Mouse (Mus musculus): ENCODE results near the gene Ackr2. TPM values are rescaled to one million over a fixed set of nuclear protein-coding genes. Genes with fewer than 3 reads are reported as not detected.

Ackr2 gene
- polyA plus RNA-seq, 1 experiment from 2014 or later, result 0.32 TPM

GRCm38 (mm10) chr9:121880840-121881239 lies 17.3 kb upstream of the Ackr2 start:
- ATAC-seq (ENCODE audit: insufficient number of reproducible peaks, insufficient read depth, low FRiP score, low read depth), result no peak
- no peak overlapping the region for H3K27ac ChIP-seq (ENCODE audit: low read length)

GRCm38 (mm10) chr9:121881301-121881700 lies 16.9 kb upstream of the Ackr2 start:
- H3K27me3 ChIP-seq (ENCODE audit: control insufficient read depth, insufficient read depth, low read length), result no peaks in the 10 kb centered on the region
- H3K36me3 ChIP-seq (ENCODE audit: control insufficient read depth, insufficient read depth, low read length), result no peaks in the 10 kb centered on the region
- H3K4me1 ChIP-seq (ENCODE audit: control insufficient read depth, insufficient read depth, low read length), result peaks cover 3% of the 10 kb centered on the region; the same call in 1 of the 2 replicates
- no peak overlapping the region for H3K9ac ChIP-seq (replicated peaks; ENCODE audit: low read depth, low read length)
- no peak overlapping the region for H3K4me2 ChIP-seq (replicated peaks; ENCODE audit: low read depth, low read length)
- H3K9me3 ChIP-seq (ENCODE audit: control insufficient read depth, low read depth, low read length), result no peaks in the 10 kb centered on the region
- H3K27ac ChIP-seq (ENCODE audit: low read length), result no peak overlapping the region
- no peak overlapping the region for H3K4me3 ChIP-seq (ENCODE audit: low read depth, low read length)
- ATAC-seq (ENCODE audit: insufficient number of reproducible peaks, insufficient read depth, low FRiP score, low read depth), result no peak
- 57% methylated on average over 6 of the region's 6 CpGs for WGBS

More at GRCm38 (mm10) chr9:121880840-121881239, 17.3 kb upstream of the Ackr2 start:
- Histone ChIP-seq H3K4me3 (ENCODE audit: low read depth, low read length) (no peak overlapping the region), H3K36me3 (ENCODE audit: control insufficient read depth, insufficient read depth, low read length) (no peaks in the 10 kb centered on the region), H3K4me1 (ENCODE audit: control insufficient read depth, insufficient read depth, low read length) (peaks cover 3% of the 10 kb centered on the region; the same call in 1 of the 2 replicates), H3K9me3 (ENCODE audit: control insufficient read depth, low read depth, low read length) (no peaks in the 10 kb centered on the region), H3K27me3 (ENCODE audit: control insufficient read depth, insufficient read depth, low read length) (no peaks in the 10 kb centered on the region), H3K4me2 (replicated peaks; ENCODE audit: low read depth, low read length) (no peak overlapping the region), H3K9ac (replicated peaks; ENCODE audit: low read depth, low read length) (no peak overlapping the region)
- WGBS, result 18% methylated on average over 14 of the region's 14 CpGs

DNA sequence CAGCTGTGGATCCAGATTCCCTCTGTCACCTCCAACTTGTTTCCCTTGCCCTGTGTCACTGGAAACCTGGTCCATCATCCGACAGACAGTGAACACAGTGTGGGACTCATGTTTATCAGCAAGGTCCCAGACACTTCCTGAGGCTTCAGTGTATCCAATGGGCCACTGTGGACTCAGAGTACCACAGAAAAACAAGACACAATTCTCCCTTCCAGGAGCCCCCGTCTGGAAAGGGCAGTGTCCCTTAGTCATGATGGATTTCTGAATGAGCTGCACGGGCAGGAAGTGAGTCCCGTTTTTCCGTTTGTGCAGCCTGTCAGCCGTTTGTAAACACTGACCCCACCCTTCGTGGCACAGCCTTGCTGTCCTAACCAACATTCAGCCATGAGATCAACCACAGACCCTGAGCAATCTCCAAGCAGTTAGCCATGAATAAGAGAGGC lies 16.1 kb upstream of the Ackr2 start:
- Histone ChIP-seq H3K27me3 (ENCODE audit: control insufficient read depth, insufficient read depth, low read length) (no peaks in the 10 kb centered on the region), H3K9me3 (ENCODE audit: control insufficient read depth, low read depth, low read length) (no peaks in the 10 kb centered on the region), H3K36me3 (ENCODE audit: control insufficient read depth, insufficient read depth, low read length) (no peaks in the 10 kb centered on the region), H3K4me2 (replicated peaks; ENCODE audit: low read depth, low read length) (no peak overlapping the region), H3K4me3 (ENCODE audit: low read depth, low read length) (no peak overlapping the region), H3K4me1 (ENCODE audit: control insufficient read depth, insufficient read depth, low read length) (peaks cover 3% of the 10 kb centered on the region; the same call in 1 of the 2 replicates), H3K27ac (ENCODE audit: low read length) (no peak overlapping the region), H3K9ac (replicated peaks; ENCODE audit: low read depth, low read length) (no peak overlapping the region)
- 27% methylated on average over 7 of the region's 7 CpGs for WGBS
- ATAC-seq (ENCODE audit: insufficient number of reproducible peaks, insufficient read depth, low FRiP score, low read depth), result no peak

DNA sequence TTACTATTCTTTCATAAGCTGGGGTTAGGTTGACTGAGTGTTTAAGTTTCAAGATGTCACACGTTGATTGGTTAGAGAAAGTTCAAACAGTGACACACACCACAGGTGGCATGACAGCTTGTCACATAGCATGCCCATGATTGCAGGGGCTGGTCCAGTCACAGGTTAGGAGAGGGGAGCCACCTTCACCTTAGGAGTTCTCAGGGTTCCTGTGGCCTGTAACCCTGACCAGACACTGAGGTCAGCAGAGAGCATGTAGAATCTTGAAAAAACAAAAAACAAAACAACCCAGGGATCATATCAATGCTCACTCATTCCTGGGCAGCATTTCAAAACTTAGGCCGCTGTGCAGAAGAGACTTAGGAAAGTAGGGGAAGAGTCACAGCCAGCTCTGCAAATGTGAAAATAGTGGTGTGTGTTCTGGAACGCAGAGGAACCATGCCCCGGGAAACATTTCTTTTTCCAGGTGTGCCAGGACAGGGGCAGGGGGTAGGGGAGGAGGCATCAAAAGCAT lies 8.2 kb upstream of the Ackr2 start:
- Histone ChIP-seq H3K27ac (ENCODE audit: low read length) (no peak overlapping the region), H3K4me2 (replicated peaks; ENCODE audit: low read depth, low read length) (no peak overlapping the region; the same call in 1 of the 2 replicates)

GRCm38 (mm10) chr9:121890441-121890941 lies 7.7 kb upstream of the Ackr2 start:
- H3K9me3 ChIP-seq (ENCODE audit: control insufficient read depth, low read depth, low read length), result no peaks in the 10 kb centered on the region
- no peak overlapping the region for H3K27ac ChIP-seq (ENCODE audit: low read length)
- ATAC-seq (ENCODE audit: insufficient number of reproducible peaks, insufficient read depth, low FRiP score, low read depth), result 0 out of 2 replicates have a peak, but pooled peaks have one; percentile 53
- peaks cover 19% of the 10 kb centered on the region for H3K4me1 ChIP-seq (ENCODE audit: control insufficient read depth, insufficient read depth, low read length)
- H3K36me3 ChIP-seq (ENCODE audit: control insufficient read depth, insufficient read depth, low read length), result no peaks in the 10 kb centered on the region
- H3K4me2 ChIP-seq (replicated peaks; ENCODE audit: low read depth, low read length), result peak overlapping the region; percentile 21
- WGBS, result 13% methylated on average over 18 of the region's 18 CpGs
- no peak overlapping the region for H3K9ac ChIP-seq (replicated peaks; ENCODE audit: low read depth, low read length)
- H3K4me3 ChIP-seq (ENCODE audit: low read depth, low read length), result no peak overlapping the region
- no peaks in the 10 kb centered on the region for H3K27me3 ChIP-seq (ENCODE audit: control insufficient read depth, insufficient read depth, low read length)

More for the DNA sequence above, 8.2 kb upstream of the Ackr2 start:
- peaks cover 16% of the 10 kb centered on the region for H3K4me1 ChIP-seq (ENCODE audit: control insufficient read depth, insufficient read depth, low read length)
- H3K9me3 ChIP-seq (ENCODE audit: control insufficient read depth, low read depth, low read length), result no peaks in the 10 kb centered on the region
- H3K36me3 ChIP-seq (ENCODE audit: control insufficient read depth, insufficient read depth, low read length), result no peaks in the 10 kb centered on the region
- ATAC-seq (ENCODE audit: insufficient number of reproducible peaks, insufficient read depth, low FRiP score, low read depth), result no peak
- WGBS, result 49% methylated on average over 4 of the region's 4 CpGs
- H3K27me3 ChIP-seq (ENCODE audit: control insufficient read depth, insufficient read depth, low read length), result no peaks in the 10 kb centered on the region
- H3K9ac ChIP-seq (replicated peaks; ENCODE audit: low read depth, low read length), result no peak overlapping the region
- no peak overlapping the region for H3K4me3 ChIP-seq (ENCODE audit: low read depth, low read length)

GRCm38 (mm10) chr9:121891301-121891700 lies 6.9 kb upstream of the Ackr2 start:
- Histone ChIP-seq H3K4me1 (ENCODE audit: control insufficient read depth, insufficient read depth, low read length) (peaks cover 20% of the 10 kb centered on the region), H3K27me3 (ENCODE audit: control insufficient read depth, insufficient read depth, low read length) (no peaks in the 10 kb centered on the region), H3K9ac (replicated peaks; ENCODE audit: low read depth, low read length) (no peak overlapping the region), H3K27ac (ENCODE audit: low read length) (no peak overlapping the region), H3K4me2 (replicated peaks; ENCODE audit: low read depth, low read length) (no peak overlapping the region), H3K4me3 (ENCODE audit: low read depth, low read length) (no peak overlapping the region), H3K9me3 (ENCODE audit: control insufficient read depth, low read depth, low read length) (no peaks in the 10 kb centered on the region), H3K36me3 (ENCODE audit: control insufficient read depth, insufficient read depth, low read length) (no peaks in the 10 kb centered on the region)
- ATAC-seq (ENCODE audit: insufficient number of reproducible peaks, insufficient read depth, low FRiP score, low read depth), result no peak
- 87% methylated on average over 9 of the region's 9 CpGs for WGBS

DNA sequence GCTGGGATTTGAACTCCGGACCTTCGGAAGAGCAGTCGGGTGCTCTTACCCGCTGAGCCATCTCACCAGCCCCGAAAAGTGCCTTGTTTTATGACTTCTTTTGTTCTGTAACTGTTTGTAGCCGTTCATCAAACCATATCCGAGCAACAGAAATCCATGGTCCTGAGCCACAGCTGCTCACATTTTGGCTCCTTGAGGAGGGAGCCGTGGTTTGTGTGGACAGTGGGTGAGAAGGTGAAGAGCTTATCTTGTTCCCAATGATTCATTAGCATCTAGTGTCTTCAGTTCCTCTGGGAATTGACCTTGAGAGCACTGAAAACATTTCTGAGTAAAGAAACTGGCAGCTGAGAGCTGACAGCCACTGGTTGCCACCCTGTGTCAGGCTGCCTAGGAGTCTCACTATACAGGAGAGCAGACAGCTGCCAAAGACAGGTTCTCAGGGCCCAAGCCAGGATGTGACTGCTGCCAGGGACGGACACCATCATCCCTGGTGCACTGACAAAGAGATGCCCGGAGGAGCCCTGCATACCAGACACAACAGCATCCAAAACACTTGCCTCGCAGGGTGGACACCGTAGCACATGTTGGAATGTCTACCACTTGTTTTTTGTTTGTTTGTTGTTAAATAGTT lies 6.0 kb upstream of the Ackr2 start:
- 81% methylated on average over 12 of the region's 12 CpGs for WGBS
- ATAC-seq (ENCODE audit: insufficient number of reproducible peaks, insufficient read depth, low FRiP score, low read depth), result no peak
- H3K27ac ChIP-seq (ENCODE audit: low read length), result no peak overlapping the region
- no peak overlapping the region for H3K4me2 ChIP-seq (replicated peaks; ENCODE audit: low read depth, low read length)
- no peaks in the 10 kb centered on the region for H3K27me3 ChIP-seq (ENCODE audit: control insufficient read depth, insufficient read depth, low read length)
- H3K9ac ChIP-seq (replicated peaks; ENCODE audit: low read depth, low read length), result no peak overlapping the region
- no peaks in the 10 kb centered on the region for H3K36me3 ChIP-seq (ENCODE audit: control insufficient read depth, insufficient read depth, low read length)
- H3K4me1 ChIP-seq (ENCODE audit: control insufficient read depth, insufficient read depth, low read length), result peaks cover 25% of the 10 kb centered on the region
- H3K9me3 ChIP-seq (ENCODE audit: control insufficient read depth, low read depth, low read length), result no peaks in the 10 kb centered on the region
- no peak overlapping the region for H3K4me3 ChIP-seq (ENCODE audit: low read depth, low read length)

GRCm38 (mm10) chr9:121894447-121894846 lies 3.7 kb upstream of the Ackr2 start:
- ATAC-seq (ENCODE audit: insufficient number of reproducible peaks, insufficient read depth, low FRiP score, low read depth), result no peak
- Histone ChIP-seq H3K4me3 (ENCODE audit: low read depth, low read length) (no peak overlapping the region), H3K9ac (replicated peaks; ENCODE audit: low read depth, low read length) (no peak overlapping the region), H3K36me3 (ENCODE audit: control insufficient read depth, insufficient read depth, low read length) (no peaks in the 10 kb centered on the region), H3K4me1 (ENCODE audit: control insufficient read depth, insufficient read depth, low read length) (peaks cover 25% of the 10 kb centered on the region), H3K27ac (ENCODE audit: low read length) (no peak overlapping the region; the same call in 1 of the 2 replicates), H3K27me3 (ENCODE audit: control insufficient read depth, insufficient read depth, low read length) (no peaks in the 10 kb centered on the region), H3K4me2 (replicated peaks; ENCODE audit: low read depth, low read length) (no peak overlapping the region), H3K9me3 (ENCODE audit: control insufficient read depth, low read depth, low read length) (no peaks in the 10 kb centered on the region)
- WGBS, result 72% methylated on average over 7 of the region's 7 CpGs
